Mouse (Mus musculus): ENCODE results near the gene Dlx4. TPM values are rescaled to one million over a fixed set of nuclear protein-coding genes. Genes with fewer than 3 reads are reported as not detected.

Gene Dlx4
- polyA plus RNA-seq, 1 experiment from 2014 or later: 0.08 TPM

GRCm38 (mm10) chr11:95120633-95121020 lies 25.4 kb downstream of the Dlx4 start:
- Histone ChIP-seq H3K4me1 (replicated peaks) (peaks cover 22% of the 10 kb centered on the region), H3K9me3 (replicated peaks) (no peaks in the 10 kb centered on the region), H3K36me3 (no peaks in the 10 kb centered on the region), H3K9ac (no peak overlapping the region), H3K4me2 (peak overlapping the region; percentile 81), H3K4me3 (peak overlapping the region; percentile 50), H3K27me3 (peaks cover 85% of the 10 kb centered on the region), H3K27ac (no peak overlapping the region)
- WGBS: under 1% methylated on average over 21 of the region's 21 CpGs
- ATAC-seq (replicated peaks; ENCODE audit: insufficient number of reproducible peaks, insufficient read depth, low FRiP score, low read depth): no peak

GRCm38 (mm10) chr11:95119990-95120632 lies 26.0 kb downstream of the Dlx4 start, which contains the start of gene Dlx3:
Dlx3 (plus strand) TSS chr11:95120119.
- Histone ChIP-seq H3K27ac (no peak within 1 kb of the TSS), H3K9ac (no peak within 1 kb of the TSS), H3K27me3 (peaks cover 80% of the 10 kb centered on the region), H3K36me3 (no peaks in the 10 kb centered on the region), H3K9me3 (replicated peaks) (no peaks in the 10 kb centered on the region), H3K4me3 (peak within 1 kb of the TSS; percentile 50), H3K4me2 (peak within 1 kb of the TSS; percentile 81), H3K4me1 (replicated peaks) (peaks cover 22% of the 10 kb centered on the region)
- 1% methylated on average over 54 of the region's 55 CpGs for WGBS
- ATAC-seq (replicated peaks; ENCODE audit: insufficient number of reproducible peaks, insufficient read depth, low FRiP score, low read depth): no peak

GRCm38 (mm10) chr11:95118505-95118904 lies 27.6 kb downstream of the Dlx4 start:
- Histone ChIP-seq H3K4me1 (replicated peaks) (peaks cover 22% of the 10 kb centered on the region), H3K27ac (no peak overlapping the region), H3K9me3 (replicated peaks) (no peaks in the 10 kb centered on the region), H3K9ac (no peak overlapping the region), H3K27me3 (peaks cover 64% of the 10 kb centered on the region), H3K4me3 (no peak overlapping the region), H3K36me3 (no peaks in the 10 kb centered on the region), H3K4me2 (no peak overlapping the region)
- no peak for ATAC-seq (replicated peaks; ENCODE audit: insufficient number of reproducible peaks, insufficient read depth, low FRiP score, low read depth)
- WGBS: 6% methylated on average over 8 of the region's 8 CpGs

GRCm38 (mm10) chr11:95117030-95117429 lies 29.0 kb downstream of the Dlx4 start:
- WGBS: 3% methylated on average over 6 of the region's 6 CpGs
- Histone ChIP-seq H3K4me1 (replicated peaks) (peaks cover 22% of the 10 kb centered on the region), H3K36me3 (no peaks in the 10 kb centered on the region), H3K9ac (no peak overlapping the region), H3K9me3 (replicated peaks) (no peaks in the 10 kb centered on the region), H3K27me3 (peaks cover 50% of the 10 kb centered on the region), H3K4me3 (no peak overlapping the region), H3K27ac (no peak overlapping the region), H3K4me2 (no peak overlapping the region)
- ATAC-seq (replicated peaks; ENCODE audit: insufficient number of reproducible peaks, insufficient read depth, low FRiP score, low read depth): peak; percentile 59; the same call in 1 of the 2 replicates

- no peak for ATAC-seq (replicated peaks; ENCODE audit: insufficient number of reproducible peaks, insufficient read depth, low FRiP score, low read depth)
- WGBS: 80% methylated on average over 7 of the region's 7 CpGs
- Histone ChIP-seq H3K27me3 (peaks cover 12% of the 10 kb centered on the region; the same call in 1 of the 2 replicates), H3K4me2 (no peak overlapping the region), H3K4me3 (no peak overlapping the region), H3K27ac (no peak overlapping the region), H3K36me3 (no peaks in the 10 kb centered on the region), H3K9me3 (replicated peaks) (no peaks in the 10 kb centered on the region), H3K9ac (no peak overlapping the region), H3K4me1 (replicated peaks) (peaks cover 15% of the 10 kb centered on the region)
Observed at GRCm38 (mm10) chr11:95110081-95110480, 36.0 kb downstream of the Dlx4 start.

- H3K9me3 ChIP-seq (replicated peaks): no peaks in the 10 kb centered on the region
- H3K27ac ChIP-seq: no peak overlapping the region
- peaks cover 12% of the 10 kb centered on the region; the same call in 1 of the 2 replicates for H3K27me3 ChIP-seq
- no peak overlapping the region for H3K4me2 ChIP-seq
- H3K36me3 ChIP-seq: no peaks in the 10 kb centered on the region
- H3K4me1 ChIP-seq (replicated peaks): peaks cover 21% of the 10 kb centered on the region
- no peak overlapping the region for H3K4me3 ChIP-seq
- H3K9ac ChIP-seq: no peak overlapping the region
- ATAC-seq (replicated peaks; ENCODE audit: insufficient number of reproducible peaks, insufficient read depth, low FRiP score, low read depth): no peak
- 84% methylated on average over 2 of the region's 2 CpGs for WGBS
Observed at GRCm38 (mm10) chr11:95109000-95109399, 37.1 kb downstream of the Dlx4 start.

- no peak overlapping the region for H3K27ac ChIP-seq
- H3K36me3 ChIP-seq: no peaks in the 10 kb centered on the region
- H3K9me3 ChIP-seq (replicated peaks): 0 out of 2 replicates have a peak, but pooled peaks cover 4% of the 10 kb centered on the region
- no peak overlapping the region for H3K4me2 ChIP-seq
- ATAC-seq (replicated peaks; ENCODE audit: insufficient number of reproducible peaks, insufficient read depth, low FRiP score, low read depth): peak; percentile 28; the same call in 1 of the 2 replicates
- H3K4me1 ChIP-seq (replicated peaks): peaks cover 24% of the 10 kb centered on the region
- H3K27me3 ChIP-seq: peaks cover 12% of the 10 kb centered on the region; the same call in 1 of the 2 replicates
- no peak overlapping the region for H3K4me3 ChIP-seq
- WGBS: 31% methylated on average over 23 of the region's 23 CpGs
- H3K9ac ChIP-seq: no peak overlapping the region
Observed at GRCm38 (mm10) chr11:95106440-95107236, 39.4 kb downstream of the Dlx4 start.

GRCm38 (mm10) chr11:95105274-95105874 lies 40.7 kb downstream of the Dlx4 start:
- Histone ChIP-seq H3K9me3 (replicated peaks) (0 out of 2 replicates have a peak, but pooled peaks cover 4% of the 10 kb centered on the region), H3K36me3 (no peaks in the 10 kb centered on the region), H3K27me3 (peaks cover 12% of the 10 kb centered on the region; the same call in 1 of the 2 replicates), H3K27ac (0 out of 2 replicates have a peak overlapping the region, but pooled peaks have one; percentile 48), H3K4me1 (replicated peaks) (peaks cover 24% of the 10 kb centered on the region), H3K4me2 (peak overlapping the region; percentile 69), H3K4me3 (peak overlapping the region; percentile 40), H3K9ac (peak overlapping the region; percentile 24)
- peak; percentile 32; the same call in 1 of the 2 replicates for ATAC-seq (replicated peaks; ENCODE audit: insufficient number of reproducible peaks, insufficient read depth, low FRiP score, low read depth)
- WGBS: 1% methylated on average over 25 of the region's 25 CpGs

- Histone ChIP-seq H3K36me3 (no peaks in the 10 kb centered on the region), H3K4me2 (no peak overlapping the region)
- 42% methylated on average over 6 of the region's 6 CpGs for WGBS
Observed at GRCm38 (mm10) chr11:95104266-95104665, 41.8 kb downstream of the Dlx4 start.

GRCm38 (mm10) chr11:95102161-95102904 lies 43.7 kb downstream of the Dlx4 start:
- Histone ChIP-seq H3K27me3 (peaks cover 12% of the 10 kb centered on the region; the same call in 1 of the 2 replicates), H3K9me3 (replicated peaks) (0 out of 2 replicates have a peak, but pooled peaks cover 4% of the 10 kb centered on the region), H3K4me3 (no peak overlapping the region), H3K4me2 (no peak overlapping the region), H3K36me3 (no peaks in the 10 kb centered on the region), H3K4me1 (replicated peaks) (peaks cover 28% of the 10 kb centered on the region), H3K27ac (no peak overlapping the region), H3K9ac (no peak overlapping the region)
- 88% methylated on average over 19 of the region's 19 CpGs for WGBS
- no peak for ATAC-seq (replicated peaks; ENCODE audit: insufficient number of reproducible peaks, insufficient read depth, low FRiP score, low read depth)

More at GRCm38 (mm10) chr11:95104266-95104665, 41.8 kb downstream of the Dlx4 start:
- H3K27ac ChIP-seq: no peak overlapping the region
- ATAC-seq (replicated peaks; ENCODE audit: insufficient number of reproducible peaks, insufficient read depth, low FRiP score, low read depth): no peak
- peaks cover 12% of the 10 kb centered on the region; the same call in 1 of the 2 replicates for H3K27me3 ChIP-seq
- peaks cover 24% of the 10 kb centered on the region for H3K4me1 ChIP-seq (replicated peaks)
- H3K9ac ChIP-seq: no peak overlapping the region
- no peak overlapping the region for H3K4me3 ChIP-seq
- H3K9me3 ChIP-seq (replicated peaks): 0 out of 2 replicates have a peak, but pooled peaks cover 4% of the 10 kb centered on the region

Measured in heart, embryonic 15.5 days (tissue).